Mouse (Mus musculus) myocyte (in vitro differentiated cells): Measurements from ENCODE around the gene Acer1. TPM values are rescaled to one million over a fixed set of nuclear protein-coding genes. Genes with fewer than 3 reads are reported as not detected.

Experiments
- H3K27me3 ChIP-seq: one replicate; pipeline ENCODE4 v1.6.1; 2011; ENCODE audit not compliant: control insufficient read depth, insufficient read depth, insufficient read length
- H3K36me3 ChIP-seq: one replicate; pipeline ENCODE4 v1.6.1; 2011; ENCODE audit not compliant: control insufficient read depth, insufficient read depth
- H3K4me2 ChIP-seq: one replicate; pipeline ENCODE4 v1.6.1; 2011; ENCODE audit warnings: low read depth, control low read depth
- H3K4me3 ChIP-seq: one replicate; pipeline ENCODE4 v1.5.1; 2011; ENCODE audit warnings: mild to moderate bottlenecking, control low read depth, moderate library complexity
- H3K79me2 ChIP-seq: one replicate; pipeline ENCODE4 v1.6.1; 2011; ENCODE audit not compliant: control insufficient read depth, insufficient read depth
- H3ac ChIP-seq: one replicate; pipeline ENCODE4 v1.6.1; 2011; ENCODE audit not compliant: control insufficient read depth, insufficient read length
- CEBPB ChIP-seq: IDR thresholded peaks from 2 replicates; pipeline ENCODE4 v1.6.1; 2011; ENCODE audit warnings: mild to moderate bottlenecking, moderate library complexity; ENCODE audit not compliant: poor library complexity, insufficient read depth, severe bottlenecking
- E2F4 ChIP-seq: IDR thresholded peaks from one replicate; pipeline ENCODE4 v1.6.1; 2011; ENCODE audit warnings: mild to moderate bottlenecking, control low read depth, moderate library complexity; ENCODE audit not compliant: insufficient read depth
- MAX ChIP-seq: IDR thresholded peaks from one replicate; pipeline ENCODE4 v1.6.1; 2011; ENCODE audit warnings: low read depth, mild to moderate bottlenecking, control low read depth
- MYOD1 ChIP-seq, 3 experiments: IDR thresholded peaks; one replicate each; pipeline ENCODE4 v1.6.1; 2011; ENCODE audit warnings: control low read depth in 2 of 3, low read depth in 2 of 3, mild to moderate bottlenecking in 2 of 3, moderate library complexity in 1 of 3; ENCODE audit not compliant: insufficient read length in 2 of 3, control insufficient read depth in 1 of 3
- MYOG ChIP-seq, 3 experiments: IDR thresholded peaks; one replicate each; pipeline ENCODE4 v1.6.1; 2011; ENCODE audit warnings: control low read depth in 2 of 3, low read depth in 2 of 3, mild to moderate bottlenecking in 2 of 3; ENCODE audit not compliant: insufficient read length in 2 of 3, control insufficient read depth in 1 of 3, insufficient read depth in 1 of 3
- POLR2A ChIP-seq: IDR thresholded peaks from one replicate; pipeline ENCODE4 v1.6.1; 2011; ENCODE audit warnings: low read depth, mild to moderate bottlenecking, control low read depth, moderate library complexity; ENCODE audit not compliant: insufficient read length
- POLR2AphosphoS2 ChIP-seq: IDR thresholded peaks from one replicate; pipeline ENCODE4 v1.6.1; 2011; ENCODE audit warnings: low read depth, control low read depth; ENCODE audit not compliant: insufficient read length
- REST ChIP-seq: IDR thresholded peaks from one replicate; pipeline ENCODE4 v1.6.1; 2011; ENCODE audit warnings: mild to moderate bottlenecking, control low read depth, moderate library complexity; ENCODE audit not compliant: insufficient read depth, insufficient read length
- SRF ChIP-seq: IDR thresholded peaks from one replicate; pipeline ENCODE4 v1.6.1; 2011; ENCODE audit warnings: low read depth; ENCODE audit not compliant: control insufficient read depth, insufficient read length
- TCF12 ChIP-seq: IDR thresholded peaks from one replicate; pipeline ENCODE4 v1.6.1; 2011; ENCODE audit warnings: mild to moderate bottlenecking, control low read depth; ENCODE audit not compliant: poor library complexity, insufficient read depth, severe bottlenecking
- TCF3 ChIP-seq: IDR thresholded peaks from one replicate; pipeline ENCODE4 v1.6.1; 2011; ENCODE audit warnings: low read depth, control low read depth; ENCODE audit not compliant: insufficient read length
- USF1 ChIP-seq: IDR thresholded peaks from one replicate; pipeline ENCODE4 v1.6.1; 2011; ENCODE audit warnings: low read depth, mild to moderate bottlenecking, control low read depth, moderate library complexity
- polyA plus RNA-seq: library from polyadenylated mRNA; unstranded; fragments of >200 nt; fragmentation: generic; extraction: Trizol; gene quantifications from one replicate; pipeline ENCODE4 v1.2.1, GENCODE M21; 2012; ENCODE audit warnings: missing spikeins

Acer1 gene
- polyA plus RNA-seq, 1 experiment = not detected

- Histone ChIP-seq H3K79me2 (peaks cover 12% of the 10 kb centered on the region), H3K4me2 (no peak overlapping the region), H3K27me3 (peaks cover 8% of the 10 kb centered on the region), H3K36me3 (no peaks in the 10 kb centered on the region), H3ac (no peak overlapping the region), H3K4me3 (no peak overlapping the region)
- TF ChIP-seq MYOG (IDR thresholded peaks at IDR 0.05; ENCODE audit: control insufficient read depth in 1 of 3, insufficient read depth in 1 of 3, insufficient read length in 2 of 3, low read depth in 2 of 3) = no peak
- TF ChIP-seq TCF12 = no peak
- no peak for TF ChIP-seq E2F4
- TF ChIP-seq REST = no peak
- no peak for TF ChIP-seq USF1
- TF ChIP-seq CEBPB = no peak
- TF ChIP-seq MAX = no peak
- no peak for TF ChIP-seq MYOD1 (IDR thresholded peaks at IDR 0.05; ENCODE audit: control insufficient read depth in 1 of 3, insufficient read length in 2 of 3, low read depth in 2 of 3)
- no peak for TF ChIP-seq SRF
- TF ChIP-seq TCF3 = no peak
- TF ChIP-seq POLR2A = no peak
- TF ChIP-seq POLR2AphosphoS2 = no peak
Measured at GRCm38 (mm10) chr17:56938751-56939150, 43.2 kb downstream of the Acer1 start.

GRCm38 (mm10) chr17:56936731-56937130 lies 45.2 kb downstream of the Acer1 start:
- H3ac ChIP-seq = no peak overlapping the region
- no peaks in the 10 kb centered on the region for H3K36me3 ChIP-seq
- peaks cover 8% of the 10 kb centered on the region for H3K27me3 ChIP-seq
- H3K79me2 ChIP-seq = peaks cover 30% of the 10 kb centered on the region
- no peak overlapping the region for H3K4me3 ChIP-seq
- H3K4me2 ChIP-seq = no peak overlapping the region
- TF ChIP-seq POLR2A = no peak
- TF ChIP-seq POLR2AphosphoS2 = no peak
- no peak for TF ChIP-seq MYOD1 (IDR thresholded peaks at IDR 0.05; ENCODE audit: control insufficient read depth in 1 of 3, insufficient read length in 2 of 3, low read depth in 2 of 3)
- TF ChIP-seq TCF3 = no peak
- no peak for TF ChIP-seq MYOG (IDR thresholded peaks at IDR 0.05; ENCODE audit: control insufficient read depth in 1 of 3, insufficient read depth in 1 of 3, insufficient read length in 2 of 3, low read depth in 2 of 3)
- no peak for TF ChIP-seq SRF
- TF ChIP-seq TCF12 = no peak

GRCm38 (mm10) chr17:56935363-56936131 lies 46.4 kb downstream of the Acer1 start, which contains the start of gene Mllt1:
Gene Mllt1, minus strand, starts transcription at chr17:56935415.
- peaks cover 8% of the 10 kb centered on the region for H3K27me3 ChIP-seq
- peak within 1 kb of the TSS; percentile 49 for H3K4me3 ChIP-seq
- peak; percentile 53 for TF ChIP-seq POLR2A
- TF ChIP-seq MAX = peak; percentile 15
- TF ChIP-seq REST = no peak
- peaks cover 41% of the 10 kb centered on the region for H3K79me2 ChIP-seq
- peak within 1 kb of the TSS; percentile 95 for H3ac ChIP-seq
- peak within 1 kb of the TSS; percentile 89 for H3K4me2 ChIP-seq
- H3K36me3 ChIP-seq = no peaks in the 10 kb centered on the region

- Histone ChIP-seq H3K79me2 (peaks cover 47% of the 10 kb centered on the region), H3ac (peak overlapping the region; percentile 95)
- TF ChIP-seq REST = no peak
- no peak for TF ChIP-seq SRF
- TF ChIP-seq MYOG (IDR thresholded peaks at IDR 0.05; ENCODE audit: control insufficient read depth in 1 of 3, insufficient read depth in 1 of 3, insufficient read length in 2 of 3, low read depth in 2 of 3) = no peak
- TF ChIP-seq TCF12 = no peak
- no peak for TF ChIP-seq TCF3
- TF ChIP-seq MYOD1 (IDR thresholded peaks at IDR 0.05; ENCODE audit: control insufficient read depth in 1 of 3, insufficient read length in 2 of 3, low read depth in 2 of 3) = no peak
- TF ChIP-seq USF1 = no peak
- TF ChIP-seq MAX = no peak
- no peak for TF ChIP-seq POLR2AphosphoS2
- no peak for TF ChIP-seq E2F4
- TF ChIP-seq CEBPB = no peak
- no peak for TF ChIP-seq POLR2A
Measured at GRCm38 (mm10) chr17:56934545-56935330, 47.2 kb downstream of the Acer1 start.

More at GRCm38 (mm10) chr17:56934545-56935330, 47.2 kb downstream of the Acer1 start:
- Histone ChIP-seq H3K27me3 (peaks cover 8% of the 10 kb centered on the region), H3K4me3 (peak overlapping the region; percentile 49), H3K4me2 (peak overlapping the region; percentile 89), H3K36me3 (no peaks in the 10 kb centered on the region)
